Mouse (Mus musculus): ENCODE results near the gene Tgfb1i1.

GRCm38 (mm10) chr7:128248081-128249042, 1.8 kb downstream of the Tgfb1i1 start:
- TF ChIP-seq CTCF (IDR thresholded peaks at IDR 0.05; ENCODE audit: low read depth): no peak
- TF ChIP-seq EP300 (IDR thresholded peaks at IDR 0.05; ENCODE audit: low read depth): no peak
